Mouse (Mus musculus) gonadal fat pad, adult 2 months (tissue): ENCODE measurements at regions not wholly inside any gene's neighbourhood (a gene's known extent, or its start where the extent isn't known, plus 50 kb on each side); places are given as distances from the start of the nearest gene placed in this dataset.
A peak's percentile ranks its signal among the peaks of the same experiment; 100 is the strongest.
"Not testable (repeated sequence)": the region's sequence is repeated elsewhere in the genome, so short reads cannot be mapped to it uniquely, and the experiment has no call there.

Experiments used
- DNase-seq: peaks from one replicate; pipeline ENCODE4 v3.0.0-alpha.2; 2012; ENCODE audit warnings: low read depth

GRCm38 (mm10) chr3:80079801-80080418 is 195.6 kb downstream of the Fam198b start:
- DNase-seq = peak; percentile 5

GRCm38 (mm10) chr3:80081210-80081609 is 196.9 kb downstream of the Fam198b start:
- DNase-seq = no peak

- DNase-seq = no peak
Measured at GRCm38 (mm10) chr3:80082780-80083519, 198.6 kb downstream of the Fam198b start.

GRCm38 (mm10) chr3:80084168-80084567 is 199.8 kb downstream of the Fam198b start:
- no peak for DNase-seq

- DNase-seq = no peak
Measured at GRCm38 (mm10) chr3:80099625-80100024, 215.3 kb downstream of the Fam198b start.

- DNase-seq = no peak
Measured at GRCm38 (mm10) chr3:80120177-80120736, 235.9 kb downstream of the Fam198b start.

- no peak for DNase-seq
Measured at GRCm38 (mm10) chr3:80123666-80124065, 239.3 kb downstream of the Fam198b start.

GRCm38 (mm10) chr3:80124621-80125020 is 240.3 kb downstream of the Fam198b start:
- DNase-seq = no peak

- DNase-seq = no peak
Measured at GRCm38 (mm10) chr3:80141697-80142096, 257.4 kb downstream of the Fam198b start.

- no peak for DNase-seq
Measured at GRCm38 (mm10) chr3:80160473-80160872, 276.1 kb downstream of the Fam198b start.

- DNase-seq = no peak
Measured at GRCm38 (mm10) chr3:80181749-80182148, 297.4 kb downstream of the Fam198b start.

GRCm38 (mm10) chr3:80182161-80182560 is 297.8 kb downstream of the Fam198b start:
- not testable (repeated sequence) for DNase-seq

- no peak for DNase-seq
Measured at GRCm38 (mm10) chr3:80187406-80187805, 303.1 kb downstream of the Fam198b start.

- no peak for DNase-seq
Measured at GRCm38 (mm10) chr3:80200904-80201303, 316.6 kb downstream of the Fam198b start.

GRCm38 (mm10) chr3:80204821-80205220 is 320.5 kb downstream of the Fam198b start:
- DNase-seq = peak; percentile 19

GRCm38 (mm10) chr3:80205351-80205750 is 321.0 kb downstream of the Fam198b start:
- no peak for DNase-seq

- DNase-seq = no peak
Measured at GRCm38 (mm10) chr3:80207022-80207421, 322.7 kb downstream of the Fam198b start.

GRCm38 (mm10) chr3:80208028-80208427 is 323.7 kb downstream of the Fam198b start:
- no peak for DNase-seq

- DNase-seq = no peak
Measured at GRCm38 (mm10) chr3:80209596-80209995, 325.3 kb downstream of the Fam198b start.

GRCm38 (mm10) chr3:80211323-80212109 is 327.2 kb downstream of the Fam198b start:
- no peak for DNase-seq

- no peak for DNase-seq
Measured at GRCm38 (mm10) chr3:80248611-80249010, 364.3 kb downstream of the Fam198b start.

- DNase-seq = no peak
Measured at GRCm38 (mm10) chr3:80249974-80250373, 365.6 kb downstream of the Fam198b start.
